In genomic region chr12:37434466-37434865, GRCm38 (mm10) we compare ENCODE assay signal across 29 mouse cellular contexts.
"Had no signal": no experiment of that assay in that cellular context is flagged by ENCODE, and none has a peak within 500 bp of the region (broad histone marks: within the 10 kb centered on the region; RNA-seq: fewer than 3 reads in every experiment).

No protein-coding gene starts in this region.

- H3K27me3 ChIP-seq: embryonic facial prominence, embryonic 12.5 days; embryonic facial prominence, embryonic 13.5 days; embryonic facial prominence, embryonic 15.5 days; forebrain, embryonic 12.5 days; forebrain, embryonic 13.5 days; forebrain, embryonic 15.5 days had no signal

- DNase-seq: cerebellum, adult 2 months; cerebellum, adult 8-10 months; cerebellum, adult 9-10 months; cerebellum, adult 9-11 months; cerebellum, postnatal 10 days; cerebellum, postnatal 14 days; cerebellum, postnatal 25 days; cerebellum, postnatal 36 days; embryo, embryonic 11 days; forebrain, postnatal 0 days; gastrocnemius, adult 2 months; gastrocnemius, postnatal 10 days; gastrocnemius, postnatal 14 days; gastrocnemius, postnatal 25 days; gastrocnemius, postnatal 36 days; heart, adult 11 months; heart, adult 18-20 months; heart, adult 2 months had no signal

- H3K9ac ChIP-seq: embryonic facial prominence, embryonic 12.5 days; embryonic facial prominence, embryonic 13.5 days; embryonic facial prominence, embryonic 15.5 days; forebrain, embryonic 12.5 days; forebrain, embryonic 13.5 days; forebrain, embryonic 15.5 days; forebrain, postnatal 0 days had no signal

- H3K4me3 ChIP-seq: embryonic facial prominence, embryonic 10.5 days; embryonic facial prominence, embryonic 12.5 days; embryonic facial prominence, embryonic 13.5 days; embryonic facial prominence, embryonic 15.5 days; erythroblast, embryonic 14.5 days; forebrain, embryonic 10.5 days; forebrain, embryonic 12.5 days; forebrain, embryonic 13.5 days; forebrain, embryonic 15.5 days; gastrocnemius, adult 2 months; heart, adult 2 months had no signal

- H3K4me2 ChIP-seq: embryonic facial prominence, embryonic 12.5 days; embryonic facial prominence, embryonic 13.5 days; embryonic facial prominence, embryonic 15.5 days; forebrain, embryonic 12.5 days; forebrain, embryonic 13.5 days; forebrain, embryonic 15.5 days had no signal

- H3K9me3 ChIP-seq: embryonic facial prominence, embryonic 10.5 days; embryonic facial prominence, embryonic 12.5 days; embryonic facial prominence, embryonic 13.5 days; embryonic facial prominence, embryonic 15.5 days; forebrain, embryonic 10.5 days; forebrain, embryonic 12.5 days; forebrain, embryonic 13.5 days; forebrain, embryonic 15.5 days had no signal

- H3K4me1 ChIP-seq: embryonic facial prominence, embryonic 10.5 days; embryonic facial prominence, embryonic 12.5 days; embryonic facial prominence, embryonic 13.5 days; embryonic facial prominence, embryonic 15.5 days; forebrain, embryonic 10.5 days; forebrain, embryonic 12.5 days; forebrain, embryonic 13.5 days; forebrain, embryonic 15.5 days had no signal

- ATAC-seq: forebrain, embryonic 13.5 days; forebrain, embryonic 14.5 days; forebrain, embryonic 15.5 days; forebrain, embryonic 16.5 days; forebrain, postnatal 0 days had no signal

- H3K27ac ChIP-seq: embryonic facial prominence, embryonic 10.5 days; embryonic facial prominence, embryonic 12.5 days; embryonic facial prominence, embryonic 13.5 days; embryonic facial prominence, embryonic 15.5 days; forebrain, embryonic 10.5 days; forebrain, embryonic 12.5 days; forebrain, embryonic 13.5 days; forebrain, embryonic 15.5 days; gastrocnemius, adult 2 months; heart, adult 2 months had no signal

- H3K36me3 ChIP-seq: embryonic facial prominence, embryonic 10.5 days; embryonic facial prominence, embryonic 12.5 days; embryonic facial prominence, embryonic 13.5 days; embryonic facial prominence, embryonic 15.5 days; forebrain, embryonic 10.5 days; forebrain, embryonic 12.5 days; forebrain, embryonic 15.5 days had no signal
